Mouse (Mus musculus) activated CD4-positive, CD25-positive, alpha-beta regulatory T cell, adult 4 months (primary cell): ENCODE data around the gene Tmem167. TPM values are rescaled to one million over a fixed set of nuclear protein-coding genes. Genes with fewer than 3 reads are reported as not detected.

Experiments
- ATAC-seq: one replicate; pipeline ENCODE4 v1.8.0; 2017
- polyA plus RNA-seq, 2 experiments: library from polyadenylated mRNA; unstranded; fragments of 100-300 nt; shearing (Covaris generic); gene quantifications; one replicate each; pipeline ENCODE4 v1.2.1; 2017

Tmem167 gene
- polyA plus RNA-seq, 2 experiments from 2014 or later = 47.8 to 73.8 TPM

GRCm38 (mm10) chr13:90183536-90183935 lies 94.6 kb downstream of the Tmem167 start:
- no peak for ATAC-seq

GRCm38 (mm10) chr13:90186694-90187093 lies 97.8 kb downstream of the Tmem167 start:
- ATAC-seq = no peak

GRCm38 (mm10) chr13:90188021-90188420 lies 99.1 kb downstream of the Tmem167 start:
- no peak for ATAC-seq

GRCm38 (mm10) chr13:90191794-90192193 lies 102.9 kb downstream of the Tmem167 start:
- ATAC-seq = no peak

Other genes starting within 250 kb of the Tmem167 start
- 10 to 100 TPM; 19.6 to 23.6 TPM for gene Xrcc4, start 485 bp downstream of the Tmem167 start, polyA plus RNA-seq